Mouse (Mus musculus) CD4-positive, CD25-positive, alpha-beta regulatory T cell (primary cell): ENCODE measurements around the gene Olfr215. TPM values are rescaled to one million over a fixed set of nuclear protein-coding genes. Genes with fewer than 3 reads are reported as not detected.

Experiments
- polyA plus RNA-seq: library from polyadenylated mRNA; unstranded; fragments of 100-300 nt; shearing (Covaris generic); gene quantifications from one replicate; pipeline ENCODE4 v1.2.1, GENCODE M21; 2017

The Olfr215 gene
- 0.06 TPM for polyA plus RNA-seq

DNA sequence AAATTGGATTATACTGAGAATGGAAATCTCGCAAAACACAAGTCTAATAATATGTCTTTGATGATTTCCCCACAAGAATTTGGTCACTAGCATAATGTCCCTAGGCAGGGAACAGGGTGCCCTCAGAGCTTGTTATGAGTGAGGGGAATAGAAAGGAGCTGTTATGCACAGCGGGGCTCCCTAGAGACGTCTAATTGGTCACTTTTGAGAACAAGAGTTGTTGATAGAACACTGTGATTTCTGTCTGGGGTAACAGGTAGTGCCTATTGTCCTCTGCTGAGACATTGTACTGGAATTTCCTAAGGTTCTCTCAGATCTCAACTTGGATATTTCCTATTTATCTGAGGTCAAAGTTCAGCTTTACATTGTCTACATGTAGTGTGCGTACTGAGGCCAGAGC lies at the start of gene Olfr215:
Olfr215 (minus strand) TSS at position 101 of the 400 bp plus-strand sequence.

DNA sequence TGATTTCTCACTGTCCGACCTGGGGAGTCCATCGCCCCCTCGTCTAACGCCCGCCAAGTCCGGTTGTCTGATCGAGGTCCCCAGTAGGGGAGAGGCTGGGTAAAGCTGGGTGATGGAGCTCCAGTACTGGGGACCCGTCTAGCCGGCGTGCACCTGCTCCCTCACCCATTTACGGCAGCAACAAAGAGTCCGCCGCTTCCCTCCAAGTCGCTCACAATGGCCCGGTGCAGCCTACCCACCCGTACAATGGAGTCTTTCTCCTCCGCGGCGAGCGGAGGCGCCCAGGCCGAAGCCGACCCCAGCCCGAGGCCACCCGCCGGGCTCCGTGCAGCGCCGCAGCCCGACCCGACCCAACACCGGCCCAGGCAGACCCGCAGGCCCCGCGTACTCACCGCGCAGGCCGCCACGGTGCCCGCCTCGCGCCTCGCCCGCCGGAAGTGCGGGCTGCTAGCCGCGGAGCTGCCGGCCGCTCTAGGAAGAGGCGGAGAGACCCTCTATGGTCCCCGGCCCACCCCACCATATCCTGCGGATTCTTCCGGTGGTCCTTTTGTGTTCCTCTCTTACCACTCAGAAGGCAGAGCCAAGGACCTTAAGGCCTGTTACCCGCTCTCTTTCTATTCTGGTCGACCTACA lies 44.7 kb upstream of the Olfr215 start, which contains the start of gene Zfp422:
Zfp422 (minus strand) TSS at position 461 of the 633 bp plus-strand sequence.

DNA sequence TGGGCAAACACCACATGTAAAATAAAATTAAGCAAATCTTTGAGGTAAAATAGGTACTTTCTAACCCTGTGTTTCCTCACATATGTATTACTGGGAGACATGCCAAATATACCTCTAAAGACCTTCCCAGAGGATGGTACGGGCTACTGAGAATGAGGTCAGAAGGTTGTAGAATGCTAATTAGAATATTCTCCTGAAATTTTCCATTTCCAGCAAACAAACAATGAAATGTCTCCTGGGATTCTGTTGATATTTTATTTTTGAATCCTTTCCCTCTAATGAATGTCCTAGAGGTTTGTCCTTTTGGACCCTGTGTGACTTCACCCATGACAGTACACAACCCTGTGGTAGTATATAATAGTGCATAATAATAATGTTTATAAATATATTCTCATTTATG lies 30.1 kb downstream of the Olfr215 start, which contains the start of gene Olfr214:
Olfr214 (plus strand) TSS at position 301 of the 400 bp plus-strand sequence.

DNA sequence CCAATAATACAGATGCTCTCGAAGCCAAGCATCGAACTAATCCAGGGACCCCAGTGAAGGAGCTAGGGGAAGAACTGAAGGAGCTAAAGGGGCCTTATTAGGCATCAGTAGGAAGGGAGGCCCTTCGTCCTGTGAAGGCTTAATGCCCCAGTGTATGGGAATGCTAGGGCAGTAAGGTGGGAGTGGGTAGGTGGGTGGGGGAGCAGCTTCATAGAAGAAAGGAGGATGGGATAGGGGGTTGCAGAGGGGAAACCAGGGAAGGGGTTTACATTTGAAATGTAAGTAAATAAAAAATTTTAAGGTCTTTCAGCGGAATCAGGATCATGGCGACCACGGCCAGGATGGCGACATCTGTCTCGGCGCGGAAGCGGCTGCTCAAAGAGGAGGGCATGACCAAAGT lies 33.2 kb downstream of the Olfr215 start, which contains the start of gene Gm5580:
Gm5580 (plus strand) TSS at position 301 of the 400 bp plus-strand sequence.

DNA sequence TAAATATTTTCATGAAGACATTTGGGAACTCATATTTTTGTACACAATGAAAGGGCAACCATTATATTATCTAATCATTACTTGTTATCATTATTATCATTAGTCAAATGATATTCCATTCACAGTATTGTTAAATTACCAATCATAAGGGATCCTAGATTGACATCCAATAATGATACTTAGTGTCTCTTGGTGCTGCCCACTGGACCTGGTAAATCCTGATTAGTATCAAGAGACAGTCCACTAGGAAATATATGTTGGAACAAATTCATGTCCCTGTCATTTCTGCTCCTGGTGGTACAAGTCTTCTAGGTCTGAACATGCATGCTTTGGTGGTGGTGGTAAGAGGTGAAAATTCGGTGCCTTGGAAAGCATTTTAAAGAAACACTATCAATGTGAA lies 45.8 kb downstream of the Olfr215 start, which contains the start of gene Olfr213:
Olfr213 (plus strand) TSS at position 301 of the 400 bp plus-strand sequence.

Other genes with a start within 250 kb of the Olfr215 start
- 0.77 TPM for gene March8, start 246.2 kb downstream of the Olfr215 start, polyA plus RNA-seq
- gene Alox5, start 123.0 kb downstream of the Olfr215 start, polyA plus RNA-seq = not detected
- gene Olfr211, start 95.1 kb downstream of the Olfr215 start, polyA plus RNA-seq = not detected
- 0.16 TPM for gene Olfr212, start 77.7 kb downstream of the Olfr215 start, polyA plus RNA-seq
- not detected for gene Olfr213, start 45.7 kb downstream of the Olfr215 start, polyA plus RNA-seq
- 0.32 TPM for gene Gm5580, start 33.1 kb downstream of the Olfr215 start, polyA plus RNA-seq
- not detected for gene Olfr214, start 30.0 kb downstream of the Olfr215 start, polyA plus RNA-seq
- 37.1 TPM for gene Zfp422, start 44.8 kb upstream of the Olfr215 start, polyA plus RNA-seq
- not detected for gene Depp1, start 66.4 kb upstream of the Olfr215 start, polyA plus RNA-seq
- 1.2 TPM for gene Rassf4, start 89.8 kb upstream of the Olfr215 start, polyA plus RNA-seq
- 0.02 TPM for gene Tmem72, start 132.7 kb upstream of the Olfr215 start, polyA plus RNA-seq